In the genomic region with DNA sequence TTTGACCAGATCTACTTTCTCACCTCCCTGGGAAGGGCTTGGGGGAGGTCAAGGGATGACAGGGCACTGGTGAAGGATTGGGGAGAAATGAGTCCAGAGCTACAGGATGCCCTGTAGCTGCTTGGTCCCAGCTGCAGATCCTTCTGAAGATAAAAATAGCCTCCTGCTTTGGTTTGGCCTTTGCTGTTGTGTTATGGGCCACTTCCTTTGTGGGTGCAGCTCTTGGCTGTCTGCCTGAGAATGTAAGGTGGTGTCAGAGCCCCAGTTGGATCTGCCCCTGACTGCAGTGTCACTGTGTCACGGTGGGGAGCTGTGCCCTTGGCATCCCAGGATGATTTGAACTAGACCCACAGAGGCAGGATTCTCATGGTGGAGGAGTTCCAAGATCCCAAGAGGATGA, we compare ENCODE assay signal across 12 mouse cellular contexts.
DNase-seq lines count a peak whose midpoint lies in the region; ATAC-seq and TF ChIP-seq lines count a peak whose summit lies in the region.
"Had no signal": no experiment of that assay in that cellular context is flagged by ENCODE, and none has a peak within 500 bp of the region (broad histone marks: within the 10 kb centered on the region; RNA-seq: fewer than 3 reads in every experiment).

No protein-coding gene starts in this region.

- H3K4me2 ChIP-seq in forebrain, embryonic 12.5 days: no peak overlapping the region
- H3K4me2 ChIP-seq: forebrain, embryonic 15.5 days; hindbrain, embryonic 13.5 days; limb, embryonic 12.5 days; stomach, embryonic 15.5 days had no signal

- peak overlapping the region; percentile 41; the same call in 1 of the 2 replicates for H3K27ac ChIP-seq in bone marrow, adult 2 months (ENCODE audit: control insufficient read depth, insufficient read depth, low read depth, low read length, poor library complexity)
- no peak overlapping the region for H3K27ac ChIP-seq in forebrain, embryonic 12.5 days
- H3K27ac ChIP-seq in gastrocnemius, adult 2 months: no peak overlapping the region
- H3K27ac ChIP-seq: forebrain, embryonic 15.5 days; hindbrain, embryonic 13.5 days; limb, embryonic 12.5 days; stomach, embryonic 15.5 days had no signal

- H3K27me3 ChIP-seq in forebrain, embryonic 12.5 days: no peaks in the 10 kb centered on the region
- H3K27me3 ChIP-seq: forebrain, embryonic 15.5 days; hindbrain, embryonic 13.5 days; limb, embryonic 12.5 days; stomach, embryonic 15.5 days had no signal

- 17% methylated on average over 1 of the region's 1 CpGs for whole genome bisulfite sequencing in lung, adult 2 months
- WGBS in bone marrow, adult 2 months: 4% methylated on average over 1 of the region's 1 CpGs
- WGBS in forebrain, embryonic 12.5 days: 90% methylated on average over 1 of the region's 1 CpGs

- H3K36me3 ChIP-seq in forebrain, embryonic 12.5 days (replicated peaks): no peaks in the 10 kb centered on the region
- H3K36me3 ChIP-seq: embryonic facial prominence, embryonic 10.5 days; forebrain, embryonic 15.5 days; hindbrain, embryonic 13.5 days; limb, embryonic 12.5 days; stomach, embryonic 15.5 days had no signal

- H3K9me3 ChIP-seq in forebrain, embryonic 12.5 days: no peaks in the 10 kb centered on the region
- H3K9me3 ChIP-seq: embryonic facial prominence, embryonic 10.5 days; forebrain, embryonic 15.5 days; hindbrain, embryonic 13.5 days; limb, embryonic 12.5 days; stomach, embryonic 15.5 days had no signal

- no peak overlapping the region for H3K9ac ChIP-seq in forebrain, embryonic 12.5 days
- H3K9ac ChIP-seq: forebrain, embryonic 15.5 days; hindbrain, embryonic 13.5 days; limb, embryonic 12.5 days; stomach, embryonic 15.5 days had no signal

- no peak for TF ChIP-seq POLR2A in lung, adult 2 months (IDR thresholded peaks at IDR 0.05; ENCODE audit: borderline replicate concordance, extremely low read depth, low read depth, low read length)
- TF ChIP-seq POLR2A in bone marrow, adult 2 months (IDR thresholded peaks at IDR 0.05; ENCODE audit: borderline replicate concordance, control insufficient read depth, low read depth, low read length): no peak

- peak; percentile 46 to 54 for DNase-seq in lung, adult 18-20 months
- no peak for DNase-seq in lung, adult 2 months
- peak; percentile 70 for DNase-seq in lung, postnatal 36 days
- peak; percentile 38 for DNase-seq in thymus, postnatal 4 days
- DNase-seq in gastrocnemius, adult 2 months: no peak

- no peak for TF ChIP-seq CTCF in lung, adult 2 months (IDR thresholded peaks at IDR 0.05; ENCODE audit: insufficient read depth, low read length)
- no peak for TF ChIP-seq CTCF in bone marrow, adult 2 months (IDR thresholded peaks at IDR 0.05; ENCODE audit: control insufficient read depth, insufficient read depth, low read length)
- TF ChIP-seq CTCF in gastrocnemius, adult 2 months (IDR thresholded peaks at IDR 0.05): no peak

- no peak overlapping the region for H3K4me3 ChIP-seq in lung, adult 2 months (replicated peaks; ENCODE audit: extremely low read depth, low read depth, low read length)
- H3K4me3 ChIP-seq in bone marrow, adult 2 months (replicated peaks; ENCODE audit: control insufficient read depth, low read depth, low read length): no peak overlapping the region
- H3K4me3 ChIP-seq in forebrain, embryonic 12.5 days (replicated peaks): no peak overlapping the region
- no peak overlapping the region for H3K4me3 ChIP-seq in gastrocnemius, adult 2 months
- H3K4me3 ChIP-seq: embryonic facial prominence, embryonic 10.5 days; forebrain, embryonic 15.5 days; hindbrain, embryonic 13.5 days; limb, embryonic 12.5 days; stomach, embryonic 15.5 days had no signal

- intact Hi-C loops in gastrocnemius, adult 2 months (cut with DNase I): no loop called here

- H3K4me1 ChIP-seq in lung, adult 2 months (ENCODE audit: control insufficient read depth, insufficient read depth, low read length): peaks cover 22% of the 10 kb centered on the region
- peaks cover 18% of the 10 kb centered on the region for H3K4me1 ChIP-seq in bone marrow, adult 2 months (ENCODE audit: control insufficient read depth, insufficient read depth, low read length)
- peaks cover 30% of the 10 kb centered on the region for H3K4me1 ChIP-seq in forebrain, embryonic 12.5 days
- H3K4me1 ChIP-seq: forebrain, embryonic 15.5 days had no signal

- no peak for ATAC-seq in forebrain, embryonic 12.5 days (ENCODE audit: low FRiP score)
- ATAC-seq: forebrain, embryonic 15.5 days had no signal

Comparison
In these comparisons a context has a peak if more than half of its experiments do, and no peak if none do; other contexts are left out.
1. DNase-seq: peak in lung, adult 18-20 months (2 of 2), lung, postnatal 36 days (single experiment) and thymus, postnatal 4 days (single experiment); none in lung, adult 2 months (single experiment) and gastrocnemius, adult 2 months (single experiment).